Mouse (Mus musculus) embryonic stem cell, embryonic (primary cell): Measurements from ENCODE around the gene Oca2.

ENCODE experiments used
- CTCF ChIA-PET, 4 experiments: fragments of 300-600 bp in 2 of 4; fragments of 350-600 bp in 2 of 4; sonication (Branson Sonifier 250); formaldehyde crosslinking; loops; one replicate each; lab custom pipeline; 2022; ENCODE audit warnings: inconsistent platforms in 2 of 4; lab: Charles Lee
- POLR2A ChIA-PET, 4 experiments: fragments of 300-600 bp in 2 of 4; fragments of 350-600 bp in 2 of 4; sonication (Branson Sonifier 250); formaldehyde crosslinking; loops; one replicate each; lab custom pipeline; 2022; ENCODE audit warnings: antibody characterized with exemption in 4 of 4, inconsistent platforms in 1 of 4; lab: Charles Lee

Gene Oca2

GRCm38 (mm10) chr7:56239543-56239942 is at the start of gene Oca2:
Gene Oca2, plus strand, starts transcription at chr7:56239760.
- ChIA-PET POLR2A (no interaction called here), CTCF (no interaction called here)

DNA sequence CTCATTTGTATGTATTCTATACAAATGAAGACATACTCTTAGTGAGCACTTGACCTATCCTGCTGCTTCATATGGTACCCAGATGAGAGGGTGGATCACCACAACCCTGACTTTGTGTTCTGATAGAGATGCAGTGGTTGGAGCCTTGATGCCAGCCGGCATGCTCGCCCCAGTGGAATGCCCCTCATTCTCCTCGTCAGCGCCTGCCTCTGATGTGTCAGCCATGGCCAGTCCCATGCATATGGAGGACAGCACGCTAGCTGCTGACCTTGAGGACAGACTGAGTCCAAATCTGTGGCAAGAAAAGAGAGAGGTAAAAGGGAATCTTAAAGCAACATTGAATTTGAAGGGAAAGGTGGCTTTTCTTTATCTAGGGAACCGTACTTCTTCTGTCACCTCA is 48.5 kb upstream of the Oca2 start:
- CTCF ChIA-PET: interaction anchor here in 1 of 4 experiments (0.6 kb wide), 1 partner anchor 215 kb away, joined by 3 read pairs; no protein-coding TSS in a partner anchor
- POLR2A ChIA-PET: interaction anchor here in 1 of 4 experiments (0.5 kb wide), 1 partner anchor 298 kb away, joined by 5 read pairs; no protein-coding TSS in a partner anchor

- ChIA-PET CTCF (no interaction called here), POLR2A (interaction anchor here in 1 of 4 experiments (1.0 kb wide), 1 partner anchor 13 kb away, joined by 3 read pairs; no protein-coding TSS in a partner anchor)
Measured at GRCm38 (mm10) chr7:56191661-56192060, 47.9 kb upstream of the Oca2 start.

- ChIA-PET CTCF (no interaction called here), POLR2A (no interaction called here)
Measured at GRCm38 (mm10) chr7:56201483-56202218, 37.9 kb upstream of the Oca2 start.

- POLR2A ChIA-PET: interaction anchor here in 1 of 4 experiments (0.6 to 1.1 kb wide), 2 partner anchors 10 to 125 kb away, joined by 3 read pairs; no protein-coding TSS in a partner anchor
- CTCF ChIA-PET: no interaction called here
Measured at GRCm38 (mm10) chr7:56202843-56203242, 36.7 kb upstream of the Oca2 start.

DNA sequence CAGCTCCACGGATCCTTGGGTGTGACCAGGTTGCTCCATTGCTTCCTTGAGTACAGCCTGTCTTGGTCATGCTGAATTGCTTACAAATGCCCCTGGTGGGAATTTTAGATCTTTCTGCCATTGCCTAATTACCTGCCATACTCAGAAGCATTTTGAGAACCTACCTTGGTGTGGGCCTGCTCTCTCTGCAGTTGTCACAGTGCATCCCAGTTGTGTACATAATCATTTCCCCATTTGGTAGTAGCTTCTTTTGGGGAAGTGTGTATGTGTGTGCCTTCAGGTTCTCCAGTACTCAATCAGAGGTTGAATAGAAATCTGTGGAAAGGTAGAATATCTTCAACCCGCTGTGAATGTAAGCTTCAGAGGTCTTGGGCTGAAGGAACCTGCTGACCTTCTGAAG is 36.3 kb upstream of the Oca2 start:
- ChIA-PET POLR2A (interaction anchor here in 1 of 4 experiments (1.1 to 1.2 kb wide), 2 partner anchors 10 to 12 kb away, joined by 3 read pairs; no protein-coding TSS in a partner anchor), CTCF (no interaction called here)

DNA sequence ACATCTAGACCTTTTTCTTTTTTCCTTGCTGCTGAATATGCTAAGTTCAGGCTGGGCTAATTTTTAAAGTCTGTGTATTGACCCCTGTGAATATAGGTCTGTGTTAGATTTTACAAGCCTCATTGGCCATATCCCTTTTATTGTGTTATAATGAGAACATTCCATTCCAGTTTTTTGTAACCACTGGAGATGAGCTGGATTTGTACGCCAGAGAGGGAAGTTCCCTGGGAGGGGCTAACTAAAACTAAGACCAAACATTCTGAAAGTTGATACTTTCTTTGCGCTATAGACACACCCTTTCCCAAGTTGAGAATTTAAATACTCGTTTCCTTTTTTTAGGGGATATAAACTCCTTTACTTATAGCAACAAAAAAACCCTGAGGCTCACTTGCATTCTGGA is 34.7 kb upstream of the Oca2 start:
- CTCF ChIA-PET: no interaction called here
- POLR2A ChIA-PET: interaction anchor here in 1 of 4 experiments (1.3 kb wide), 1 partner anchor 16 kb away, joined by 3 read pairs; no protein-coding TSS in a partner anchor

- POLR2A ChIA-PET: interaction anchor here in 1 of 4 experiments (0.9 to 1.2 kb wide), 2 partner anchors 9 to 17 kb away, joined by 3 read pairs; no protein-coding TSS in a partner anchor
- CTCF ChIA-PET: no interaction called here
Measured at GRCm38 (mm10) chr7:56220811-56221210, 18.7 kb upstream of the Oca2 start.

- ChIA-PET CTCF (no interaction called here), POLR2A (interaction anchor here in 1 of 4 experiments (0.6 kb wide), 2 partner anchors 89 to 334 kb away, joined by 3 read pairs; no protein-coding TSS in a partner anchor)
Measured at GRCm38 (mm10) chr7:56235794-56236423, 3.7 kb upstream of the Oca2 start.

DNA sequence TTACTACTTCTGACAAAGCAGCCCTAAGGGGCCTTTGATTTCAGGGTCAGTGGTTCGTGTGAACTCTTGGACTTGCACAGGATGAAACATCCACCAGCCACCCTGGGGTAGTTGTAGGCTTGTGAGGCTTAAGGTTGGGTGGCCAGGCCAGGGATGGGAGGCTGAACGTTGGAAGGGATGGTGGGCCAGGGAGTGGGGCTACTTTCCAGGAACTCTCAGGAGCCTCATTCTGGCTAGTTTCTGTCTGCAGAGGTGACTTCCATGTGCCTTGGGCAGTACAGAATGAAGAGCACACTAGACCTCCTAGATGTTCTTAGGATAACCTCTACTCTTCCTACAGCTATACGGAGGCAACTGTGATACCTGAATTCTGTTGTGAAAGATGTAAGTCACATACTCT is 2.9 kb upstream of the Oca2 start:
- ChIA-PET CTCF (no interaction called here), POLR2A (interaction anchor here in 1 of 4 experiments (0.6 kb wide), 2 partner anchors 90 to 334 kb away, joined by 3 read pairs; no protein-coding TSS in a partner anchor)

DNA sequence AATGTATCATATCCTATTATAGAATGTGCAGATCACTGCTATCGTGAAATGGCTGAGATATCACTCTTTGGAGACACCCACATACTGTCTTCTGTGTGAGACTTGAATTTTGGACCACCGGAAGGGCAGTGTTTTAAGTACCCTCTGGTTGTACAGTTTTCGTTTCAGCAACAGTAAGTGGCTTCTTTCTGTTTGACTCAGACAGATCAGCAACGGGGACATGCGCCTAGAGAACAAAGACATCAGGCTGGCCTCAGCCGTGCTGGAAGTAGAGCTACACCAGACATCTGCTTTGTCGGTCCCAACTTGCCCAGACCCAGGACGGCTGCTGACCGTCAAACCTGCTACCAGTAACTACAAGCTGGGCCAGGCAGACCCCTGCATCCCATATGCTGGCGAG is 15.0 kb downstream of the Oca2 start:
- ChIA-PET CTCF (no interaction called here), POLR2A (no interaction called here)

GRCm38 (mm10) chr7:56257875-56258441 is 18.4 kb downstream of the Oca2 start:
- CTCF ChIA-PET: no interaction called here
- POLR2A ChIA-PET: no interaction called here

DNA sequence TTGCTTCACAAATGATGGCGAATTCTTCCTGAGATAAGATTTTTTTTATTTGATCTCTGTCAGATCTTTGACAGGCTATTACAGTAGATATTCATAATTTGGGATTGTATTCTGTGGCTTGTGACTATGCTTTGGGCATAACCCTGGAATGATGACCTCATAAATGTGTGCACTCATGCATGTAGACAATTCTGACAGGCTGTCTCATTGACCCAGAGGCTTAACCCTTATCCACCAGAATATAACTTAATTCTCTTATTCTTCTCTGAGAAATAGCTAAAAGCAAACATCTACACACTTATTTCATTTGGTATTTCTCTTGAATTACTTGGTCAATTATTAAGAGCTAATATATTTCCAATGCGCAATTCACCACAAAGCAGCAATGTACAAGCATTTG is 37.9 kb downstream of the Oca2 start:
- CTCF ChIA-PET: no interaction called here
- POLR2A ChIA-PET: no interaction called here

DNA sequence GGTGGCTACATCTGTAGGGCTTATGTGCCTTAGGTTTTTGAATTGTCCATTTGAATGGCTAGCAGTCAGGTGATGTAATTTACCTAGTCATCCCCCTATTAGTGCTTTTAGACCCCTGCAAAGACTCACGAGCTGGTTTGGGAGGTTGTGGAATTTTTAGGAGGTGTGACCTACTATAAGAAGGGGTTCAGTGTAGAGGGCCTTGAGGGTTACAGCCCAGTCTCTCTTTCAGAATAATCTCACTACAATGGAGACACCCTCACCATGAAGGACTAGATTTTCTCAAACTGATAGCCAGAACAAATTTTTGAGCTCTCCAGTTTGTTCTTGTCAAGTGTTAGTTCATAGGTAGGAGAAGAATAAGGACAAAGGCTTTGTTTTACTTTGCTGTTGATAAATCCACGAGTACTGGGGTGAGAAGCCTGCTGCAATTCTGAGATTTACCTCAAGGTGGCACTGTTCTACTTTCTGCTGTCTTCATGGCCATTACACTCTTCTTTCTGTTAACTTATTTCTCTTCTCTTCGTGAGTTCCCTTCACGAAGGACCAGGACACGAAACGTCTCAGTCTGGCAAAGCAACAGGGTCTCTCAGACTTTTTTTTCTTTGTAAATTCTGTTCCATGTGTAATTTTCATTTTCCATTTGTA is 52.0 kb downstream of the Oca2 start:
- CTCF ChIA-PET: no interaction called here
- POLR2A ChIA-PET: no interaction called here

DNA sequence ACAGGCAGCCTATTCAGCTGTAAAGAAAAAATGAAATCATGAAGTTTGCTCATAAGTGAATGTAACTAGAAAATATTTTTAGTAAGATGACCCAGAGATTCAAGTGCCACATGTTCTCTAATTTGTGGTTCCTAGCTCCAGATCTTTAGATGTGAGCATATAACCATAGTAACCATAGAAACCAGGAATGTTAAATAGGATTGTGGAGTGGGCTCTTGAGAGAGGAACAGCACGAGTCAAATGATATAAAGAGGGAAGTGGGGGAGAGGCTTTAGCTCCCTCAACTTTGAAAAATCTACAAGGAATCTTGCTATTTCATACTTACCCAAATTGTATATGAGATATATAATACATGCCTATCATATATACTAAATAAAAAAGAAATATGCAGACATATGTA is 64.8 kb downstream of the Oca2 start:
- POLR2A ChIA-PET: interaction anchor here in 1 of 4 experiments (0.5 kb wide), 1 partner anchor 207 kb away, joined by 3 read pairs; no protein-coding TSS in a partner anchor

DNA sequence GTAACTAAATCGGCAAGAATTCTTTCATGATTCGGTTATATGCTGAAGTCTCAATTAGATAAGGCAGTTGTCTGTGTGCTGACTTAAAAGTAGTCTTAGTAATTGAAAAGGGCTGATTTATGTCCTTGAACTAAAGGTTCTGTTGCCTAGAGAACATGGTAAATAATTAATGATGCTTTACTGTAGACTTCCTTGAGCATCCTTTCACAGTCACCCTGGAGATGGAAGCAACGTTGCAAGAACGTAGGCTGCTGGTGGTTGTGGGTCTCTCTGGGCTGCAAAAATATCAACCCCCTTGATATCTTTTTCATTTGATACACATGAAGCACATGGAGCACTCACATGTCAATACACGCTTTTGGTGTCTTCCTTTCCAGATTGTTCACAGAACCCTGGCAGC is 74.8 kb downstream of the Oca2 start:
- ChIA-PET POLR2A (no interaction called here), CTCF (no interaction called here)

More for the DNA sequence above, 64.8 kb downstream of the Oca2 start:
- CTCF ChIA-PET: no interaction called here

DNA sequence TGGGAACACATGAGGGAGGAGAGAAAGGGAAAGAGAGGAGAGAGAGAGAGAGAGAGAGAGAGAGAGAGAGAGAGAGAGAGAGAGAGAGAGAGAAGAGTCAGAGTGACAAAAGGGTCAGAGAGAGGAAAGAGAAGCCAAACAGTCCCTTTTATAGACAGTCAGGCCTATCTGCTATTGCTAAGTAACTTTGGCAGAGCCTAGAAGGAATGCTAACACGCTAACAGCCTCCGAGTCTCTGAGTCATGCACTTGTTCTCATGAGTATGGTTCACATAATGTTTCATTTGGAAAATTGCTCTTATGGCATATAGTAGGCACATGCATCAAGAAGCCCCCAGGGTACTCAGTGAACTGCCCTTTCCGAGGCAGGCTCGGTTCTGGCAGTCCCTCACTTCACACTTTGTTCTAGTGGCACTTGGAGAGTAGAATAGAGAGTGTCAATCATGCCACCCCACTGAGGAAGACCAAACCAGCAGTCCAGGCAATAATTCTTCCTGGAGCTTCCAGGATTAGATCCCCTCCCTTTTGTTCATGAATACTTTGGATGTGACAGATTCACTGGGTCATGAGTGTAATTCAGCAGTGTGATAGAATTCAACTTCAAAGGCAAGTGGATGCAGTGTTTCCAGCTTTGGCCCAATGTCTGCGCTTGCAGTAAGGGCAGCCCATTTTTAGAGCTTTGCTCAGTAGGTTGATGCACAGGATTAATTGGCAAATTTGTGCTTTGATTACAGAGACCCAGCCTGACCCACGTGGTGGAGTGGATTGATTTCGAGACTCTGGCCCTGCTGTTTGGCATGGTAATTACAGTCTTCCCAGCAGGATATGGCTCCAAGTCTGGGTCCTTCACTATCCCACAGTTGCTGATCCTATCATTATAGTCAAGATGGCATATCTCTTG is 76.3 kb downstream of the Oca2 start:
- ChIA-PET CTCF (no interaction called here), POLR2A (no interaction called here)

- POLR2A ChIA-PET: interaction anchor here in 1 of 4 experiments (0.5 to 1.1 kb wide), 3 partner anchors 11 to 125 kb away, joined by 3 read pairs; no protein-coding TSS in a partner anchor
- CTCF ChIA-PET: interaction anchor here in 3 of 4 experiments (0.6 to 1.0 kb wide), 3 partner anchors 18 to 1146 kb away, joined by 3 to 7 read pairs (median 3); no protein-coding TSS in a partner anchor
Measured at GRCm38 (mm10) chr7:56327738-56328137, 88.2 kb downstream of the Oca2 start.
